Mouse (Mus musculus) heart, embryonic 14.5 days (tissue): ENCODE results near the gene Snap91. TPM values are rescaled to one million over a fixed set of nuclear protein-coding genes. Genes with fewer than 3 reads are reported as not detected.
A peak's percentile ranks its signal among the peaks of the same experiment; 100 is the strongest.

ENCODE experiments used
- ATAC-seq: fragments of 200-750 bp; cut with Nextera tagmentation; 2 replicates; pipeline ENCODE4 v1.8.0; 2017; ENCODE audit warnings: low read depth, moderate TSS enrichment; ENCODE audit not compliant: insufficient number of reproducible peaks, insufficient read depth, low FRiP score
- H3K27ac ChIP-seq, 2 experiments: fragments of 200-500 bp in 1 of 2; fragments of 300-500 bp in 1 of 2; sonication (generic) in 1 of 2; replicated peaks in 1 of 2; 2 replicates each; pipeline ENCODE4 v1.5.1; 2012 to 2014; ENCODE audit warnings: low read depth in 2 of 2, low read length in 2 of 2, control low read depth in 1 of 2, mild to moderate bottlenecking in 1 of 2, mixed read lengths in 1 of 2; ENCODE audit not compliant: control insufficient read depth in 1 of 2, insufficient read depth in 1 of 2
- H3K27me3 ChIP-seq: fragments of 300-500 bp; sonication (generic); 2 replicates; pipeline ENCODE4 v1.6.1; 2014; ENCODE audit warnings: mild to moderate bottlenecking, low read length, control low read depth; ENCODE audit not compliant: control insufficient read depth, insufficient read depth
- H3K36me3 ChIP-seq: fragments of 300-500 bp; sonication (generic); 2 replicates; pipeline ENCODE4 v1.6.1; 2014; ENCODE audit warnings: mild to moderate bottlenecking, control low read depth, low read length, mixed read lengths; ENCODE audit not compliant: control insufficient read depth, insufficient read depth
- H3K4me1 ChIP-seq, 2 experiments: fragments of 200-500 bp in 1 of 2; fragments of 300-500 bp in 1 of 2; sonication (generic) in 1 of 2; 2 replicates each; pipeline ENCODE4 v1.6.1; 2012 to 2014; ENCODE audit warnings: low read length in 2 of 2, control low read depth in 1 of 2, mixed read lengths in 1 of 2; ENCODE audit not compliant: control insufficient read depth in 2 of 2, insufficient read depth in 2 of 2
- H3K4me2 ChIP-seq: fragments of 300-500 bp; sonication (generic); 2 replicates; pipeline ENCODE4 v1.6.1; 2014; ENCODE audit warnings: mild to moderate bottlenecking, low read length
- H3K4me3 ChIP-seq, 2 experiments: fragments of 200-500 bp in 1 of 2; fragments of 300-500 bp in 1 of 2; sonication (generic) in 1 of 2; 2 replicates each; pipeline ENCODE4 v1.5.1; 2012 to 2014; ENCODE audit warnings: low read length in 2 of 2, mild to moderate bottlenecking in 2 of 2, control low read depth in 1 of 2, low read depth in 1 of 2, moderate library complexity in 1 of 2; ENCODE audit not compliant: control insufficient read depth in 1 of 2, insufficient read depth in 1 of 2
- H3K9ac ChIP-seq: fragments of 300-500 bp; sonication (generic); 2 replicates; pipeline ENCODE4 v1.6.1; 2014; ENCODE audit warnings: mild to moderate bottlenecking, low read length
- H3K9me3 ChIP-seq: fragments of 300-500 bp; sonication (generic); 2 replicates; pipeline ENCODE4 v1.6.1; 2016; ENCODE audit warnings: low read length, control low read depth; ENCODE audit not compliant: control insufficient read depth
- WGBS: fragments of 180-500 bp; shearing (Covaris S2); extraction: QIAGEN DNeasy Blood & Tissue Kit; methylation state at CpG from one replicate; pipeline ENCODE4 v1.1.7; 2014; 5-methylcytosine and 5-hydroxymethylcytosine counted together
- polyA plus RNA-seq: library from polyadenylated mRNA; unstranded; fragments of >200 nt; fragmentation: Nextera tagmentation; extraction: Ambion mirVana; gene quantifications from 2 replicates; pipeline ENCODE4 v1.2.1, GENCODE M21; 2014

Gene Snap91
- polyA plus RNA-seq, 1 experiment from 2014 or later = 63.1 TPM

DNA sequence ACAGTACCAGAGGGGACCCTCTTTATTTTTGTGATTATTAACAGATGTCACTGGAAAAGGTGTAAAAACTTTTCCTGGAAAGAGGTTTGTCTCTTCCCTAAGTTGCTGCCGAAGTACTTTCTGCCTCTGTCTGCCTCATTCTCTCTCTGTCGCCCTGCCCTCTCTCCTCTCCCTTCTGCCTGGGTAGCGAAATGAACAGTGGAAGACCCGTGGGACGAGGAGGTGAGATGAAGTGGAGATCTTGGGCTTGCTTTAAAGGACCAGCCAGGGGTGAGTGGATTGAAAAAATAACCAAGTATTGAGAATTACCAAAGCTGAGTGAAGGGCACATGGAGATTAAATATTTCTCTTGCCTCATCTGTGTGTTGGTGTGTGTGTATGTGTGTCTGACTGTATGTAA, 136.4 kb downstream of the Snap91 start:
- peaks cover 7 to 13% of the 10 kb centered on the region in 2 experiments for H3K4me1 ChIP-seq
- ATAC-seq = no peak
- peak overlapping the region; percentile 38 to 47; a peak in 3 of 4 replicates for H3K4me3 ChIP-seq
- H3K4me2 ChIP-seq = peak overlapping the region; percentile 70
- WGBS = 48% methylated on average over 5 of the region's 5 CpGs
- H3K27me3 ChIP-seq = no peaks in the 10 kb centered on the region
- no peak overlapping the region for H3K27ac ChIP-seq
- H3K36me3 ChIP-seq = no peaks in the 10 kb centered on the region
- no peaks in the 10 kb centered on the region for H3K9me3 ChIP-seq
- peak overlapping the region; percentile 67 for H3K9ac ChIP-seq

DNA sequence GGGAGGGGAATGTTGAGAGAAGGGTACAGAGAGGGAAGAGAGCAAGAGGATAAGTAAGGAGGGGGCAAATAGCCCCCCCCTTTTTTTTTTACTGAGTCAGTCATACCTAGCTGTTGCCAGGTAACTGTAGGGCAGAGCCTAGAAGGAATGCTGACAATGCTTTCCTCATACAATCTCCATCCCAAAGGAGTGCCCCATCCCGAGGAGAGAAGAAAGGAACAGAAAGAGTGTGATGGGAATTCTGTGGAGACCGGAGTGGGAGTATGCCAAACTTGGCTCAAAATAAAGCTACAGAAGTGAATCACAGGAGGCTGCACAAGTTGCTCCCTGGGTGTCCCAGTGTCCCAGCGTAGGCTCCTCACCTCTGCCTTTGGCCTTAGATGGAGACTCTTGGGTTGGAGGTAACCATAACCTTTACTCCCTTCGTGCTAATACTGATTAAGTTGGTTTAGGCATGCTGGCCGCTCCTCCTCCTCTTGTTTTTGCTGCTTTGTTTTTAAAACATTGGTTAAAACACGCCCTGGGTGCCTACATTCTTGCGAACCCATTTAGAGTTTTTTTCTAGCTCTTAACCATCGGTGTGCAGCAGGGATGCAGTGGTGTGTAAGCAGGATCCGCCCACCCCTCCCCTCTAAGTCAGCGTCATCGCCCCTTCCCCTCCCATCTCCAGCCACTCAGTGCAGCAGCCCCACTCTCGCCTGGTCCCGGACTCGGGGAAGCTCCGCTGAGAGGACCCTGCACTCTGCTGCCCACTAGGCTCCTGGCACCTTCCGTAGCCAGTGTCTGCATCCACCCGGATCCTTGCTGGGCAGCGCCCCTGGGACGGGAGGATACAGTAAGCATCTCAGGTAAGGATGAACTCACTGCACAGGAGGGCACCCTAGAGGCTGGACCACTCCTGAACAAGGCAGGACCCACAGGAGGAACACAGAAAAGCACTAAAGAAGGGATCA, 137.2 kb downstream of the Snap91 start, which contains the start of gene Prss35:
Gene Prss35 (plus strand): TSS at position 691 of the 953 bp plus-strand sequence.
- H3K27me3 ChIP-seq = no peaks in the 10 kb centered on the region
- WGBS = 7% methylated on average over 19 of the region's 19 CpGs
- H3K27ac ChIP-seq = no peak within 1 kb of the TSS; a peak in 1 of 4 replicates
- no peaks in the 10 kb centered on the region for H3K9me3 ChIP-seq
- ATAC-seq = peak; percentile 65
- H3K9ac ChIP-seq = peak within 1 kb of the TSS; percentile 67
- H3K4me3 ChIP-seq = peak within 1 kb of the TSS; percentile 38 to 47
- peaks cover 11 to 20% of the 10 kb centered on the region in 2 experiments for H3K4me1 ChIP-seq
- H3K36me3 ChIP-seq = no peaks in the 10 kb centered on the region
- H3K4me2 ChIP-seq = peak within 1 kb of the TSS; percentile 70

DNA sequence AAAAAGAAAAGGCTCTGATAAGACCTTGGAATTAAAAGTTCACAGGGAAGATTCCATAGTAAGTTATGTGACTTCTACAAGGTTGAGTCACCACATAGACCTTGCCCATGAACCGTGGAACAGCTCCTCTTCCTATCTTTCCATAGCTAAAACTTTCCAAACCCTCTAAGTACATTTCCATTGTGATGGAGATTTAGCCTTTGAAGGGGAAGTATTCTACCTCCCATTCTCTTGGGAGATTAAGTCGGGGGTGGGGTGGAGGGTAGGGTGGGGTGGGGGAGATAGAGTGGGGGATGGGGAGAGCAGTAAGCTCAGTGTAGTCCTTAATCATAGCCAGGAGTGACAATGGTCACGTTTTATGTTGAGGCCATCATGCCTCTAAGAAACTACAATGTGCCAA, 140.5 kb downstream of the Snap91 start:
- H3K9ac ChIP-seq = no peak overlapping the region
- no peaks in the 10 kb centered on the region for H3K36me3 ChIP-seq
- H3K9me3 ChIP-seq = no peaks in the 10 kb centered on the region
- no peak overlapping the region for H3K27ac ChIP-seq
- H3K27me3 ChIP-seq = no peaks in the 10 kb centered on the region
- no peak overlapping the region for H3K4me2 ChIP-seq
- peaks cover 16 to 34% of the 10 kb centered on the region in 2 experiments for H3K4me1 ChIP-seq
- no peak for ATAC-seq
- WGBS = 41% methylated on average over 3 of the region's 3 CpGs
- no peak overlapping the region for H3K4me3 ChIP-seq

DNA sequence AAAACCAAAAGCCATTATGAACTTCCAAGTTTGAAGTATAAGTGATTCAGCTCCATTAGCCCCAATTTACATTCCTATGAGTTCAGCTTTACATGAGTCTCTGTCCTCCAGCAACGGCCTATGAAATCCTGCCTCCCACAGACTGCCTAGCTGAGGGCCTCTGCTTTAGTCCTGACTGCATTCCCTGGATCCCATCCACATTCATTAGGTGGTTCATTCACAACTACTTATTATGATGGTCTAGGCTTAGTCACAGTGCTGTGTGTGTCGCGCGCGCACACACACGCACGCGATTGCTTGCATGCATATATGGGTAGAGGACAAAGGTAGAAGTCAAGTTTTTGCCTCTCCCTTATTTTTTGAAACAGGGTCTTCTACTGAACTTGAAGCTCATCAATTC, 141.7 kb downstream of the Snap91 start:
- no peak for ATAC-seq
- Histone ChIP-seq H3K27me3 (no peaks in the 10 kb centered on the region), H3K4me1 (peaks cover 18 to 34% of the 10 kb centered on the region in 2 experiments), H3K4me3 (no peak overlapping the region), H3K9ac (no peak overlapping the region), H3K36me3 (no peaks in the 10 kb centered on the region), H3K27ac (peak overlapping the region; percentile 41 to 54; a peak in 1 of 4 replicates), H3K4me2 (no peak overlapping the region), H3K9me3 (no peaks in the 10 kb centered on the region)
- 87% methylated on average over 8 of the region's 8 CpGs for WGBS

DNA sequence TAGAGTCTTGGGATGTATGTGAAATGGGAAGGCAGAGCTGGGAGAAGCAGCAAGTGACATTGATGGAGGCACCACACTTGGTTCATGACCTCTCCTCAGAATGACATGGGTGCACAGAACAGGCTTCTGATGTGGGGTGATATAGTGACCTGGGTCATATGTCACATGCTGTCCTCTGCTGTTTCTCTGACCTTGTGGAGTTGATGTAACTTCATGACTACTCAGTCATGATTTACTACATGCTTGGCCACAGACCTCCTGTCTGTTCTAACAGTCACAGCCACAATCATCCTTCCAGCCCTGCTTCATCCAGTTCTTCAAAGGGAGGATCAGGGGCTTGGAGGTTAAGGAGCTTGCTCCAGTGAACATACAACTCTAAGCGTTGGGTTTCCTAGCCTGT, 142.4 kb downstream of the Snap91 start:
- Histone ChIP-seq H3K9ac (no peak overlapping the region), H3K4me3 (no peak overlapping the region), H3K4me1 (peaks cover 16 to 27% of the 10 kb centered on the region in 2 experiments), H3K4me2 (no peak overlapping the region), H3K9me3 (no peaks in the 10 kb centered on the region), H3K36me3 (no peaks in the 10 kb centered on the region), H3K27me3 (no peaks in the 10 kb centered on the region), H3K27ac (0 out of 4 replicates have a peak overlapping the region, but pooled peaks of 1 of the 2 experiments have one; percentile 14)
- 89% methylated on average over 1 of the region's 1 CpGs for WGBS
- ATAC-seq = no peak

DNA sequence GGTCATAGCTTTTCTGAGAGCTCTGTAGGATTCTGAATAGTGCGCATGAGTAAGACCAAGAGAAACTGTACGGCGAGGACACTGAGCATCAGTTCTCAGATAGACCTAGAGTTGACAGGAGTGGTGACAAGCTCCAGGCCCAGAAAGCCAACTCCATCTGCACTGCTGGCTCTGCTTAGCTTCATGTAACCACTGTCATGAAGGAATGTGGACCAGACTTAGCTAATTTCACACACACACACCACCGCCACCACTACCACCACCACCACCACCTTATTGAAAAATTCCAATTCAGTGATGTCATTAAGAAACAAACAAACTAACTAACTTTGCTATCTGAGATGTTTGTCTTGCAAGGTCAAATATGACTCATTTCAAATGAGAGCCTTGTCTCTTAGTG, 143.5 kb downstream of the Snap91 start:
- H3K9ac ChIP-seq = no peak overlapping the region
- peaks cover 15 to 24% of the 10 kb centered on the region in 2 experiments for H3K4me1 ChIP-seq
- no peak overlapping the region for H3K4me2 ChIP-seq
- H3K4me3 ChIP-seq = no peak overlapping the region
- H3K27ac ChIP-seq = peak overlapping the region; percentile 72 to 79
- no peaks in the 10 kb centered on the region for H3K27me3 ChIP-seq
- H3K36me3 ChIP-seq = no peaks in the 10 kb centered on the region
- ATAC-seq = peak; percentile 88
- H3K9me3 ChIP-seq = no peaks in the 10 kb centered on the region
- WGBS = 30% methylated on average over 4 of the region's 4 CpGs

DNA sequence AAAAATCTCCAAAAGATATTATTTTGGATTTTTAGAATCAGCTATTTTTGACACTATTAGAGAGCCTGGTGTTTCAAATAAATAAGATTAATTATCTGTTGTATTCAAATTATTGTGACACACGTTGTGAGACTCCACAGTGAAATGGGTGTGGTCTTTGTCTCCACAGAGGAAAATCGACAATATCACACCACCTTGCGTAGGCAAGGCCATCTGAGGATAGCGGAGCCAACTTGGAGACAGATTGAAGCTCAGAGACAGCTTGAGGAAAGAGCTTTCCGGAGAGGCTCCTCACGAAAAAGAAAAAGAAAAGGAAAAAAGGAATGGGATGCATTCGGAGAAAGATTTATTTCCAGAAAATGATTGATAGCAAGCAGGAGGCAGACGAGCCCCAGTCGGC, 145.7 kb downstream of the Snap91 start:
- WGBS = 72% methylated on average over 9 of the region's 9 CpGs
- Histone ChIP-seq H3K36me3 (no peaks in the 10 kb centered on the region), H3K9ac (no peak overlapping the region), H3K4me2 (no peak overlapping the region), H3K27me3 (no peaks in the 10 kb centered on the region), H3K9me3 (no peaks in the 10 kb centered on the region), H3K4me1 (peaks cover 15 to 24% of the 10 kb centered on the region in 2 experiments), H3K4me3 (no peak overlapping the region), H3K27ac (no peak overlapping the region)
- ATAC-seq = no peak
